Mouse (Mus musculus): ENCODE measurements at regions not wholly inside any gene's neighbourhood (a gene's known extent, or its start where the extent isn't known, plus 50 kb on each side); places are given as distances from the start of the nearest gene placed in this dataset.
"Not testable (repeated sequence)": the region's sequence is repeated elsewhere in the genome, so short reads cannot be mapped to it uniquely, and the experiment has no call there.

DNA sequence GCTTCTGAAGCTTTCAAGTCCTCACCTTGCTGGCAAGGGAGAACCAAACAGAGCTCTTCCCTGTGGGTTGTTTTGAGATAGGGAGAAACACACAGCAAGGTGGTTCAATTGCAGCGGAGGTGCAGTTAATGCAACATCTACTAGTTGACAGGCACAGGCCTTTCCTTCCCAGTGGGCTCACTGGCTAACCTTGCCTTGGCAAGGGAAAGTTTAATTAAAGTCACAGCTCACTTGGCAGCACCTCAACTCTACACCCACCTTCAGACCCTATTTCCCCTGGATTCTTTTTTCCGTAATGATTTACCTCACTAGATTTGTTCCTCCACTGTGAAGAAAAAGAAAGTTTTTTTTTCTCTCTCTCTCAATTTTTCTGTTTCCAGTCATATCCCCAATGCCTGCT lies 314.5 kb downstream of the Tlr4 start:
- DNase-seq (ENCODE audit: low spot score): no peak

- no peak for DNase-seq (ENCODE audit: low spot score)
Measured at GRCm38 (mm10) chr4:67148521-67148920, 321.1 kb downstream of the Tlr4 start.

DNA sequence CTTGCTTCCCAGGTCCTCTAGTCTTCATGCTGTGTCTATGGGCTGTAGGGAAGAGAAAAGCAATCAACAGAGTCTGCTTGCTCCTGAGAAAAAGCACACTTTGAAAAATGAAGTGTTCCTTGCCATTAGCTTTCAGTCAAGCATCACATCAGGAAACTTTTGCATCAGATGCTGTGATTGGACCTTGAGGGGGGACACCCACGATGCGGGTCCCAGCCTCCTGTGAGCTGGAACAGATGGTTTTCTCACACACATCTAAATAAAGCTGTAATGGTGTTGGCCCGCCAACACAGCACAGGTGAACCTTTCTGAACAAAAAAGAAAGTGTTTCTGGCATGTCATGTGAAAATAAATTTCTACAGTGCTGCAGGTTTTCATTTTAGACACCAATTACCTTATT lies 335.3 kb downstream of the Tlr4 start:
- DNase-seq (ENCODE audit: low spot score): no peak

GRCm38 (mm10) chr4:67167720-67168119 lies 340.3 kb downstream of the Tlr4 start:
- no peak for DNase-seq (ENCODE audit: low spot score)

DNA sequence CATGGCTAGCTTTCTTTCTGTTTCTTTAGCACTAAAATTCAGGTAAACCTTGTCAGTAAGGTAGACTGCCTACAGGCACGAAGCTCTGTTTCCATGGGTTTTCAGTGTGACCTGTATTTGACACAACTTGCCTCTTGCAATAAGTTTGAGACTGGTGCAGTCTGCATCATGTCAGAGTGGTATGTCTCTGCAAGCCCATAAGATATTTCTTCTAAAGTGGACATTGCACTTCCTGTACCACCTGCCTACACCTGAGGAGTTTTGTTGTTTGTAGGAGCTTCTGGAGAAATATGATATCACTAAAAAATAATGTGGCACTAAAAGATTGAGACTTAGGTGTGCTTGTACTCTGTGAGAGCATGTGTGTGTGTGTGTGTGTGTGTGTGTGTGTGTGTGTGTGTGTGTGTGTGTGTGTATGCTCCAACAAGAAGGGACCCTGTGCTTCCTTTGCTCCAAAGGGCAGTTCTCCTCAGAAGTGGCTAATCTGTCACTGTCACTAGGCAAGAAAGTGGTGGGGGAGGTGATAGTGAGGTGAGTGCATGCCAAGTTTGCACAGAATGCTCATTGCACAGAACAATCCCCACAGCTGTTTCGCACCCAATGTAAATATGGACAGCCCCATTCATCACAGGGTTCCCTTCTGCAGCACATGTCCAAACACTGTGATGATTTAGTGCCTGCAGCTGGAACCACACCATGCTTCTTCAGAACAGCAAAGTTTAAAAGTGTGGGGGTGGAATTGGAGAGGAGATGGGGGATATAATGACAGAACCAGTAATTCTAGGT lies 360.5 kb downstream of the Tlr4 start:
- DNase-seq (ENCODE audit: low spot score): no peak

DNA sequence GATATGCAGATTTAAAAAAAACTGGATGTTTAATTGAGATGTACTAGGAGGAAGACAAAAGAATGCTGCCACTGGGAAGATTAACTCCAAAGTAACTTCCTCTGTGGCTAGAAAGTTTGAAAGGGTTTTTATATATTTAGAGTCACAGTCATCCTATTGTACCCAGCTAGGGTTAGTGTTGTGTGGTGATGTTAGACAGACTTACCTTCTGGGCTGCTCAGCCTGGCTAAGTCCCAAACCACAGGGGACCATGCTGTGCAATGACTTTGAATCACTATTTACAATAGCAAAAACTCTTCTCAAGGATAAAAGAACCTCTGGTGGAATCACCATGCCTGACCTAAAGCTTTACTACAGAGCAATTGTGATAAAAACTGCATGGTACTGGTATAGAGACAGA lies 363.2 kb downstream of the Tlr4 start:
- DNase-seq (ENCODE audit: low spot score): no peak

- no peak for DNase-seq (ENCODE audit: low spot score)
Measured at GRCm38 (mm10) chr4:67194425-67194824, 367.0 kb downstream of the Tlr4 start.

DNA sequence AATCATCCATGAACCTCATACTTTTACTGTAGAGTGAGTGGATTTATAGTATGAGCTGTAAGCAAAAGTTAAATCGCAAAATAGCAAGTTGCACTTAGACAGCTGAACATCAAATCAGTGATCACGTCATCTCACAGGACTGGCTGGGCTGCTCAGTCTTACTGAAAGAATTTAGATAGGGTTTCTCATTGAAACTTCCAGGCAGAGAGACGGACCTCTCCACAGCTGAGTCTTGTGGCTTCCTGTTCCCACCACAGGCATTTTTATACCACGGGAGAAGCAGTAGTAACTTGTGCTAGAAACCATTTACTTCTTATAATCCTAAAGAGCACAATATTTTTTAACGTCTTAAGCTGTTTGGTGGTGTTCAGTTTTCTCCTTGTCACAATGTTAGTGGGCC lies 369.5 kb downstream of the Tlr4 start:
- DNase-seq (ENCODE audit: low spot score): no peak

DNA sequence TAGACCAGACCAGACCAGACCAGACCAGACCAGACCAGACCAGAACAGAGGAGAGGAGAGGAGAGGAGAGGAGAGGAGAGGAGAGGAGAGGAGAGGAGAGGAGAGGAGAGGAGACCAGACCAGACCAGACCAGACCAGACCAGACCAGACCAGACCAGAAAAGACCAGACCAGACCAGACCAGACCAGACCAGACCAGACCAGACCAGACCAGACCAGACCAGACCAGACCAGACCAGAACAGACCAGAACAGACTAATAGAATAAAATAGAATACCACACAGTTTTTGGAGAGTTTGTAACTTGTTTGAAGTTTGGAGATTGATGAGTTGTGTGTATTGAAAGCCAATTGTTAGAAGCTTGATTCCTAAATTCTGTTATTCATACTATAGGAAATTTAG lies 381.0 kb downstream of the Tlr4 start:
- peak; percentile 30 for DNase-seq (ENCODE audit: low spot score)

DNA sequence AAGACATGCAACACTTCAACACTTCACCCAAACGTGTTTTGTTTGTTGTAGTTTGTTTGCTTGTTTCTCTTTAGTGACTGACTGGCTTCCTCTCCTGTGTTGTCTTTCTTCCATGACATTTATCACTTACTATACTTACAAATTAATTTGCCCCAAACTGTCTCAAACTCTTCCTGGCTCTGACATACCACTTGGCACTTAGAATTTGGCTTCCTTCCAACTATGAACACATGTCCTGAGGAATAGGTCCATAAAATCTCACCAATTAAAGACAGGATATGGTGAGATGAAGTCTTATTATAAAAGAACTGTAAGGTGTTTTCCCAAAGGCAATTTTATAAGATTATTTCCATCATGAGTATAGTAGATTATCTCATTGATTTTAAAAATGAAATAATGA lies 386.0 kb downstream of the Tlr4 start:
- no peak for DNase-seq (ENCODE audit: low spot score)

- DNase-seq (ENCODE audit: low spot score): no peak
Measured at GRCm38 (mm10) chr4:67224533-67224932, 397.1 kb downstream of the Tlr4 start.

DNA sequence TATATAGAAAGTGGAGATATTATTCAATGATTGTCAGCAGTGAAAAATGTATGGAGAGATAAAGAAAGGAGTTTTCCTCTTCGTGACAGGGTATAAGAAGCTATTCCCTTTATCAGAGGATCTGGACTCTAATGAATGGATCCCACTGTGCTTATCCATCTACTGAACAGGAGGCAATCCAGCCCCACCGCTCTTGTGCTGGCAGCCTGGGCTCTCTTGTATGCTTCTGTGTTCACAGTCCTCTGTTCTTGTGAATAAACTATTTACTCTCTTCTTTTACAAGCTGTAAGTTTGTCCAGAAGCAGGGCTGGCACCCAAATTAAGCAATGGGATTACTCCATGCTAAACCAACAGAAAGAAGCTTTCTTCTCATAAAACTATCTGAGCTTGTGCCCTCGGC lies 401.8 kb downstream of the Tlr4 start:
- DNase-seq (ENCODE audit: low spot score): no peak

DNA sequence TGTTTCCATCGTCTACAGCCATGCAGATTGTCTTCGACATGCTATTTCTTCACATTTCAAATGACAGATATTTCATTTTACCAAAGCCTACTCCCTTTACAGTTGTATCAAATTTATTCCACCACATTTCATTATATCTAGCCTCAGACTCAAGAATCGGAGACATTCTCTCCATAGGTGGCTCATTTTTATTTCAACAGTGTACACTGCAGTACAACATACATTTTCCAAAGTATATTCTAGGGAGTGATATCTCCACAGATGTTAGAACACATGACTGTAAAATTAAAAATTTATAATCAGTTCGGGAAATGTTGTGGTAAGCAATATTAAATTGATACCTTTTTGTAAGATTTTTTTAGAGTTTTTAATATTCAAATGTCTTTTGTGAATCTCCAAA lies 446.2 kb downstream of the Tlr4 start:
- DNase-seq (ENCODE audit: low spot score): no peak

DNA sequence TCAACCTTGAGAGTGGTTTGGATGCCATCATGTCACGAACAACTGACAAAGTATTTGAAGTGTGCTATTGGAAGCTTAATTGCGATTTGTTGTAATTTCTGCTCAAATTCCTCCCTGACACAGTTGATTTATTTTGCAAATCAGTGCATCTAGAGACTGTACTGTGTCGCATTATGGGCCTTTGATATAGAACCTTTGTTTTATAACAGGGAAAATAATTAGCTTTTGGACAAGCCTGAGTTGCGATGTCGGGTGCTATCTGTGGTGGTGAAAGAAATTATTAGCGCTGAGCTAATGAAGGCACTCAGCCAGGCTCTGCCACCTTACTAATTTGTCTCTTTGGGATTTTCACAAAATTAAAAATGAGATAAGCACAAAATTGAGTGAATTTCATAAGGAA lies 473.6 kb downstream of the Tlr4 start:
- DNase-seq (ENCODE audit: low spot score): no peak

DNA sequence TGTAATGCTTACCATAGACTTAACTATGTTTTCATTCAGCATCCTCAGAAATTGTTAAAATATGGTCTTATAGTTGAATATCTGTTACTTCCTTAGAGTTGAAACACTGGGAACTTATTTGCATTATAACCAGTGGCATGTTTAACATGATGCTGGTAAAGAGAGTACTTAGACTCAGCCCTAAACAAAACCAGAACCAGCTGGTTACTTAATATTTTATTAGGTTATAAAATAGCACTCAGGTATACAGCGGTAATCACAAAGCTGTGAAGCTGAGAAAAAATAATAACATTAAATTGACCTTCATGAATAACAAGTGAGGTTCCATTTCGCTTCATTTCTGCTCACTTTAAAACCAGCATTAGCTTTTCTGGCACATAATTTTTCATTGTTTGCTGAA lies 474.4 kb downstream of the Tlr4 start:
- DNase-seq (ENCODE audit: low spot score): no peak

DNA sequence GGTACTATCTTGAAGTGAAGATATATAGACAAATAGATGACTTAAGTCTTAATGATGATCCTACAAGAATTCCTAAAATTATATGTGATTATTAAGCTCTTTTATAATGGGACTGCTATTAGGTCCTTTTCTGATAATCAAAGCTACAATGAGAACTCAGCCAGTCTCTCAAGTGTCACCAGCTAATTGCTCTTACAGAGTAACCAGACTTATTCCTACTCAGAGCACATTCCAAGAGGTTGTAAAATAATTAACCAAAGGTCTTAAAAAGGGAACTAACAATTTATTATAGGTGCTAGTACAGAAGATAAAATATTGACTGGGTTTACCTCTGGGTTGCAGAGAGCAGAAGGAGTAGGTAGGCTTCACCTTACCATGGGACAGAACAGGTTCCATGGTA lies 492.7 kb downstream of the Tlr4 start:
- DNase-seq (ENCODE audit: low spot score): not testable (repeated sequence)

All from ovary, postnatal 14 days (tissue).